Mouse (Mus musculus): Measurements from ENCODE around the gene Exoc4. TPM values are rescaled to one million over a fixed set of nuclear protein-coding genes. Genes with fewer than 3 reads are reported as not detected.

Exoc4 gene
- total and polyA plus RNA-seq, 3 experiments, result 31.2 to 46.4 (median 41.9) TPM

- H3K4me2 ChIP-seq (ENCODE audit: insufficient read depth, low read depth, poor library complexity, severe bottlenecking), result no peak overlapping the region
- peaks cover 2% of the 10 kb centered on the region for H3K9me3 ChIP-seq (replicated peaks; ENCODE audit: low read length)
- H3K27ac ChIP-seq (ENCODE audit: insufficient read depth, low read depth), result no peak overlapping the region
- no peak overlapping the region for H3K9ac ChIP-seq (ENCODE audit: insufficient read depth, low read depth)
- dilution Hi-C loops (cut with MboI; ENCODE audit: extremely low pct_ligation_motif_present, extremely low pct_unique_long_range_greater_than_20kb, low sequenced_read_pairs), result no loop called here
- H3K79me2 ChIP-seq (replicated peaks; ENCODE audit: control insufficient read depth, extremely low read depth, insufficient read depth, poor library complexity, severe bottlenecking), result peaks cover 13% of the 10 kb centered on the region
- DNase-seq (ENCODE audit: extremely low read depth), result no peak
- in situ Hi-C loops (cut with MboI; ENCODE audit: low pct_ligation_motif_present, low pct_unique_long_range_greater_than_20kb, low sequenced_read_pairs), result no loop called here
- H3K4me1 ChIP-seq (ENCODE audit: control insufficient read depth in 1 of 2, insufficient read depth in 2 of 2), result peaks cover 6 to 32% of the 10 kb centered on the region in 2 experiments; a peak in 3 of 4 replicates
- no peak overlapping the region for H3K4me3 ChIP-seq (replicated peaks in 1 of 3; ENCODE audit: low read depth in 2 of 3, low read length in 2 of 3, poor library complexity in 1 of 3)
- no peaks in the 10 kb centered on the region for H3K27me3 ChIP-seq (replicated peaks)
- no peak for TF ChIP-seq ELF1 (IDR thresholded peaks at IDR 0.05; ENCODE audit: low read depth, low read length)
- no peak for TF ChIP-seq RCOR1 (conservative IDR thresholded peaks at IDR 0.05; ENCODE audit: low read depth, low read length)
- no peak for TF ChIP-seq USF1 (IDR thresholded peaks at IDR 0.05; ENCODE audit: low read depth, low read length)
- no peak for TF ChIP-seq SMC3 (IDR thresholded peaks at IDR 0.05; ENCODE audit: low read depth, low read length)
- TF ChIP-seq MYC (IDR thresholded peaks at IDR 0.05; ENCODE audit: low read depth, low read length), result no peak
- no peak for TF ChIP-seq GABPA (IDR thresholded peaks at IDR 0.05; ENCODE audit: insufficient replicate concordance, low read depth, low read length)
- no peak for TF ChIP-seq USF2 (conservative IDR thresholded peaks at IDR 0.05; ENCODE audit: low read depth, low read length)
- no peak for TF ChIP-seq MEF2A (IDR thresholded peaks at IDR 0.05; ENCODE audit: borderline replicate concordance, low read depth, low read length)
- peaks cover 0 to 8% of the 10 kb centered on the region in 2 experiments for H3K36me3 ChIP-seq (replicated peaks in 1 of 2; ENCODE audit: control insufficient read depth in 1 of 2, insufficient read depth in 1 of 2, low read length in 1 of 2)
These were observed 1.7 kb upstream of the Exoc4 start for GRCm38 (mm10) chr6:33247146-33247545.

- in situ Hi-C loops (cut with MboI; ENCODE audit: low pct_ligation_motif_present, low pct_unique_long_range_greater_than_20kb, low sequenced_read_pairs) (no loop called here), dilution Hi-C loops (cut with MboI; ENCODE audit: extremely low pct_ligation_motif_present, extremely low pct_unique_long_range_greater_than_20kb, low sequenced_read_pairs) (no loop called here)
- peak; percentile 38 for DNase-seq (ENCODE audit: extremely low read depth)
- Histone ChIP-seq H3K4me1 (ENCODE audit: control insufficient read depth in 1 of 2, insufficient read depth in 2 of 2) (peaks cover 6 to 36% of the 10 kb centered on the region in 2 experiments; a peak in 3 of 4 replicates), H3K9me3 (replicated peaks; ENCODE audit: low read length) (peaks cover 2% of the 10 kb centered on the region), H3K27ac (ENCODE audit: insufficient read depth, low read depth) (no peak overlapping the region), H3K27me3 (replicated peaks) (no peaks in the 10 kb centered on the region), H3K79me2 (replicated peaks; ENCODE audit: control insufficient read depth, extremely low read depth, insufficient read depth, poor library complexity, severe bottlenecking) (peaks cover 15% of the 10 kb centered on the region), H3K9ac (ENCODE audit: insufficient read depth, low read depth) (no peak overlapping the region), H3K4me3 (replicated peaks in 1 of 3; ENCODE audit: low read depth in 2 of 3, low read length in 2 of 3, poor library complexity in 1 of 3) (no peak overlapping the region), H3K36me3 (replicated peaks in 1 of 2; ENCODE audit: control insufficient read depth in 1 of 2, insufficient read depth in 1 of 2, low read length in 1 of 2) (peaks cover 0 to 8% of the 10 kb centered on the region in 2 experiments), H3K4me2 (ENCODE audit: insufficient read depth, low read depth, poor library complexity, severe bottlenecking) (peak overlapping the region; percentile 37)
- TF ChIP-seq USF2 (conservative IDR thresholded peaks at IDR 0.05; ENCODE audit: low read depth, low read length) (no peak), NRF1 (IDR thresholded peaks at IDR 0.05; ENCODE audit: low read depth, low read length) (no peak), POLR2AphosphoS2 (IDR thresholded peaks at IDR 0.05; ENCODE audit: low read depth, low read length) (no peak), ELF1 (IDR thresholded peaks at IDR 0.05; ENCODE audit: low read depth, low read length) (no peak), GABPA (IDR thresholded peaks at IDR 0.05; ENCODE audit: insufficient replicate concordance, low read depth, low read length) (no peak), HCFC1 (IDR thresholded peaks at IDR 0.05; ENCODE audit: low read depth, low read length) (no peak), SMC3 (IDR thresholded peaks at IDR 0.05; ENCODE audit: low read depth, low read length) (no peak), TCF12 (IDR thresholded peaks at IDR 0.05; ENCODE audit: low read depth, low read length) (no peak), ETS1 (conservative IDR thresholded peaks at IDR 0.05; ENCODE audit: low read depth, low read length) (no peak), TBP (conservative IDR thresholded peaks at IDR 0.05; ENCODE audit: low read depth, low read length) (no peak), MXI1 (IDR thresholded peaks at IDR 0.05; ENCODE audit: low read depth, low read length) (no peak), ZKSCAN1 (IDR thresholded peaks at IDR 0.05; ENCODE audit: borderline replicate concordance, low read depth, low read length) (no peak), POLR2A (IDR thresholded peaks at IDR 0.05; ENCODE audit: low read depth, low read length) (no peak), SIN3A (IDR thresholded peaks at IDR 0.05; ENCODE audit: low read length) (no peak), IRF4 (IDR thresholded peaks at IDR 0.05; ENCODE audit: low read depth, low read length) (no peak), MEF2A (IDR thresholded peaks at IDR 0.05; ENCODE audit: borderline replicate concordance, low read depth, low read length) (no peak)
These were observed 1.1 kb upstream of the Exoc4 start for GRCm38 (mm10) chr6:33247576-33248355.
